Mouse (Mus musculus): ENCODE data around the gene Car6.

DNA sequence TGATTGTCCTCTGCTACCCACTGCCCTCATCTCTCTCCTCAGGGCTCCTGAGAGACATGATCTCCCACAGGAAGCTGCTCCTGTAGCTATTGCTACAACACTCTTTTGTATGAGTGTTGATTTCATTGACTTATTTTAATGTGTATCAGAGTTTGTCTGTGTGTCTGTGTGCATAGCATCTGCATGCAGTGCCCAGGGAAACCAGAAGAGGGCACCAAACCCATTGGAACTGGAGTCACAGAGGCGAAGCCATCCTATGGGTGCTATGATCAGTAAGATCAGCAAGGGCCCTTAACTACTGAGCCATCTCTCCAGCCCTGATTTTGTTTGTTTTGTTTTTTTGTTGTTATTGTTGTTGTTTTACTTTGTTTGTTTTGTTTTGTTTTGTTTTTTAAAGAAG lies 7.2 kb downstream of the Car6 start:
- TF ChIP-seq POLR2A (IDR thresholded peaks at IDR 0.05; ENCODE audit: insufficient read length, low read depth) (no peak), MAX (IDR thresholded peaks at IDR 0.05; ENCODE audit: low read depth) (no peak), TCF3 (IDR thresholded peaks at IDR 0.05; ENCODE audit: insufficient read length, low read depth) (no peak), POLR2AphosphoS2 (IDR thresholded peaks at IDR 0.05; ENCODE audit: insufficient read length, low read depth) (no peak)
